Mouse (Mus musculus) v-Abl transformed pro-B cells (cell line): ENCODE measurements around the gene Lce1b.
"Not testable (repeated sequence)": the region's sequence is repeated elsewhere in the genome, so short reads cannot be mapped to it uniquely, and the experiment has no call there.

ENCODE experiments used
- in situ Hi-C, 2 experiments: fragments of 400-800 bp; cut with MboI; formaldehyde crosslinking; loops; one replicate each; pipeline ENCODE4 v1.15.1; 2025; ENCODE audit not compliant: unreplicated experiment in 2 of 2

Lce1b gene

GRCm38 (mm10) chr3:92656826-92657225, at the start of gene Lce1b:
Lce1b (minus strand) TSS chr3:92656926.
- in situ Hi-C loops = no loop called here

- in situ Hi-C loops = no loop called here
Observed at GRCm38 (mm10) chr3:92694613-92695012, 37.9 kb upstream of the Lce1b start.

GRCm38 (mm10) chr3:92691688-92692087, 35.0 kb upstream of the Lce1b start:
- in situ Hi-C loops = no loop called here

- in situ Hi-C loops = not testable (repeated sequence)
Observed at GRCm38 (mm10) chr3:92689154-92689553, 32.4 kb upstream of the Lce1b start.

GRCm38 (mm10) chr3:92687110-92687509, 30.4 kb upstream of the Lce1b start, which contains the start of gene Lce1d:
Lce1d (minus strand) TSS chr3:92687210.
- in situ Hi-C loops = no loop called here

GRCm38 (mm10) chr3:92678947-92679346, 22.2 kb upstream of the Lce1b start, which contains the start of gene Lce1c:
Lce1c (plus strand) TSS chr3:92679247.
- in situ Hi-C loops = no loop called here

- in situ Hi-C loops = no loop called here
Observed at GRCm38 (mm10) chr3:92670215-92670614, 13.5 kb upstream of the Lce1b start, which contains the start of gene Lce1a2. Lce1a2 (minus strand) TSS chr3:92670315.

- in situ Hi-C loops = no loop called here
Observed at GRCm38 (mm10) chr3:92648207-92648606, 8.5 kb downstream of the Lce1b start, which contains the start of gene Lce1a1. Lce1a1 (minus strand) TSS chr3:92648307.

GRCm38 (mm10) chr3:92639854-92640253, 16.9 kb downstream of the Lce1b start:
- in situ Hi-C loops = no loop called here

GRCm38 (mm10) chr3:92638653-92638991, 18.1 kb downstream of the Lce1b start:
- in situ Hi-C loops = no loop called here

- in situ Hi-C loops = no loop called here
Observed at GRCm38 (mm10) chr3:92637745-92638652, 18.7 kb downstream of the Lce1b start.

GRCm38 (mm10) chr3:92621560-92621959, 35.2 kb downstream of the Lce1b start, which contains the start of gene Lce6a:
Lce6a (minus strand) TSS chr3:92621660.
- in situ Hi-C loops = loop anchor here in 1 of 2 experiments (25.0 kb wide), 1 partner anchor 484 kb away; the partner anchor contains the start of gene Lelp1

- in situ Hi-C loops = loop anchor here in 1 of 2 experiments (25.0 kb wide), 1 partner anchor 473 kb away; the partner anchor contains the start of gene Lelp1
Observed at GRCm38 (mm10) chr3:92609804-92610203, 46.9 kb downstream of the Lce1b start.

GRCm38 (mm10) chr3:92607392-92607791, 49.3 kb downstream of the Lce1b start, which contains the start of gene 2210017I01Rik:
2210017I01Rik (minus strand) TSS chr3:92607492.
- in situ Hi-C loops = loop anchor here in 1 of 2 experiments (25.0 kb wide), 1 partner anchor 470 kb away; the partner anchor contains the start of gene Lelp1
